Mouse (Mus musculus) cerebellum, adult 9-10 months (tissue): ENCODE results near the gene Uba2.
"Not testable (repeated sequence)": the region's sequence is repeated elsewhere in the genome, so short reads cannot be mapped to it uniquely, and the experiment has no call there.

ENCODE experiments used
- DNase-seq: peaks from one replicate; pipeline ENCODE4 v3.0.0; 2022

Uba2 gene

DNA sequence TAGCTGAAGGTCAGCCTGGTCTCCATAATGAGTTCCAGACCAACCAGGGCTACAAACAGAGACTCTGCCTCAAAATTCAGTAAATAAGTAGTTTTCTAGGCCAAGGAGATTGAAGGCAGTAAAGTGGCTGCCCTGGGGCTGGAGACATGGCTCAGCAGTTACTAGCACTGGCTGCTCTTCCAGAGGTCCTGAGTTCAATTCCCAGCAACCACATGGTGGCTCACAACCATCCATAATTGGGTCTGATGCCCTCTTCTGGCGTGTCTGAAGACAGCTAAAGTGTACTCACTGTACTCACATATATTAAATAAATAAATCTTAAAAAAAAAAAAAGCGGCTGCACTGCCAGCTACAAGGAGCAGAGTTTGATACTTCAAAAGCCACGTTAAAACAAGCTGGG, 3.4 kb downstream of the Uba2 start:
- DNase-seq = no peak

DNA sequence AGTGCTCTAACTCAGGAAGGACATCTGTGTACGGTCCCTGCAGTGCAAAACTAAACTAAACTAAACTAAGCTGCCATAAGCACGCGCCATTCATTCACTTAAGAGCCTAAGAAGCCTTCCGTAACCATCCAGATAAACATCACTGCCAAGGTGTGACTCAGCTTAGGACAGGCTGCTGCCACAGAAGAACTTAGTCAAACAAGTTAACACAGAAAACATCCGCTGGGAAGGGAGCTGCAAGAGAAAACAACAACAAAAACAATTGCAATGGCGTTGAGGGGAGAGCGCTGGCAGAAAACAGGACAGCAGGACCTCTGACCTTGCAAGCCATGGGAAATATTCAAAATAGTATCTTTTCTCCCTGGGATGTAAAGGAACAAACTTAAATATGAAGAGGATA, 4.7 kb downstream of the Uba2 start:
- DNase-seq = no peak

DNA sequence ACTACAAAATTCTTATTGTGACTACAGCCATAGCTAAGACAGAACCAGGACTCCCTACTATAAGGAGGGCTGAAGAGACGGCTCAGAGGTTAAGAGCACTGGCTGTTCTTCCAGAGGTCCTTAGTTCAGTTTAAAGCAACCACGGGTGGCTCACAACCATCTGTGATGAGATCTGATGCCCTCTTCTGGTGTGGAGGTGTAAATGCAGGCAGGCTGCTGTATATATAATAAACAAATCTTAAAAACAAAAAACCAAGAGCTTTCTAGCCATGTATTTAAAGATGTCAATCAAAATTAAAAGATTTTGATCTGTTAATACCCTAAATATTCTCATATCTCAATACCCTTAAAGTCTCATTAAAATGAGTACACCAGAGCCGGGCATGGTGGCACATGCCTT, 10.2 kb downstream of the Uba2 start:
- no peak for DNase-seq

DNA sequence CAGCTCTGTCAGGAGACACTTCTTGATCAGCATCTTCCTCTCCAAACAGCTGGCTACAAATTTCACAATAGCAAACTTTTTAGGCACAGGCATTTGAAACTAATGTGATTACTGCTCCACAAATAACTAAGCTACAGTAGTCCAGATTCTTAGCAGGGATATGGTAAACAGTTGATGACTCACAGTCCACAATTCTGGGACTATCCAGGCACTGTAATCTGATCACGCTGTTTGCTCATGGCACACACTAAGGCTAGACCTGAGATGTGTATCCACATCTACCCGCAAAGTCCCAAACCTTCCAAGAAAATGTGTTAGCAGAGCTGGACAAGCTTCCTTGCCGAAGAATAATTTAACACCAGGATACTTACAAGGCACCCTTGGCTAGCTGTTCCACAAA, 11.4 kb downstream of the Uba2 start:
- DNase-seq = no peak

DNA sequence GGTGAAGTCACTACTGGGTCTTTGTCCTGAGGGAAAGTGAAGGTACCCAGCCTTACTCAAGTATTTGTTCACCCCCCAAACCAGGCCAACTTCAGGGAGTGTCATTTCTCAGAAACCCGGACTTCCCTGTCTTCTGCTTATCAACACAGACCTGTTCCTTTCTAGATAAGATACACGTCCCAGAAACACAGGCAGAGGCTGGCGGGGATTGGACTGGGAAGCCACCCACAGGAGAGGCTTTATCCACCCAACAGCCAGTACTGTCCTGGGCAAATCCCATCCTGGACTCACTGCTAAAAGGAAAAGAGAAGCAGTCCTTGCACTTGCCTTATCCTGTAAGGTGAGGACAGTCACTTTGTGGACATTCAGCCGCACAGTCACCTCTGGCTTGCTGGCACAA, 22.2 kb downstream of the Uba2 start:
- no peak for DNase-seq

DNA sequence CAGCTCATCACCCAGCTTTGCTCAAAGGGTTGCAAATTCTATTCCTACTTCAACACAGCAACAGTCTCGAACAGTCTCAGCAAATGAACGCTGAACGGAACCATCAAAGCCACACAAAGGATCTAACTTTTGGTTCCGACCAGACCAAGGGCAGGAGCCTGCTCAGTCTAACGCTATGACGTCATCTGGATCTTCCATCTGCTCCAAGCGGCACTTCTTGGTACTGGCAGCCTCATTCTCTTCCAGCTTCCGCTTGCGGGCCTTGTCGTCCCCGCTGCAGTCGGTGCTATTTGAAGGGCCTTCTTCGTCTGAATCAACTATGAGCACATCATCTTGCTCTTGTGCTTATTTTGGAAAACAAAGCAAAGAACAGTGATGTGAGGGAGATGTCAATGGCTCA, 28.3 kb downstream of the Uba2 start:
- no peak for DNase-seq

DNA sequence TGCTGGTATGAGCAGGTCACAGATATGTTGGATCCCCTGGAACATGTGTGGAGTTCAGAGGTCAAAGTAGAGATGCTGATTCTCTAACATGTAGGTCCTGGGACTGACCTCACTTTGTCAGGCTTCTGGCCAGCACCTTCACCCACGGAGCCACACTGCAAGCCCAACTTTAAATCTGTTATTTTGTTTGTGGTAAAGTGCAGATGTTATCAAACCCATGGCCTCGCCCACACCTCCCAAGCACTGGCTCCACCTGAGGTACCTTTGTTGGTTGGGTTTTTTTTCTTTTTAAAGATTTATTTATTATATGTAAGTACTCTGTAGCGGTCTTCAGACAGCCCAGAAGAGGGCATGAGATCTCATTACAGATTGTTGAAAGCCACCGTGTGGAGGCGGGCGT, 29.9 kb downstream of the Uba2 start:
- no peak for DNase-seq

DNA sequence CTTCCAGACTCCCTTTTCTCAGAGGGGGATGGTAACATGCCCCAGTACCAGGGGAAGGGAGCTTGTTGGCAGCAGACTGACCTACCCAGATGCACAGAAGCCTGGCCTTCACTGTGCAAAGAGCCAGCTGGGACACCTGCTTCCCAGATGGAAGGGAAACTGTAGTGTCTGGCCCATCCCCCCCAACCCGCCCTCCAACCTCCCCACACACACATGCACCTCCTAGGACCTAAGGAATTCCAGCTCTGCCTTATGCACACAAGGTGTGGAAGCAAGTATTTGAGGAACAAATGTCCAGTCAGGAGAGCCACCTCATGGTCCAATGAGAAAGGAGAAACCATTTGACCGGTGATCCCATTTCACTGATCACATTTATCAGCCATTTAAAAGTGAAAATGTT, 35.1 kb downstream of the Uba2 start:
- DNase-seq = no peak

DNA sequence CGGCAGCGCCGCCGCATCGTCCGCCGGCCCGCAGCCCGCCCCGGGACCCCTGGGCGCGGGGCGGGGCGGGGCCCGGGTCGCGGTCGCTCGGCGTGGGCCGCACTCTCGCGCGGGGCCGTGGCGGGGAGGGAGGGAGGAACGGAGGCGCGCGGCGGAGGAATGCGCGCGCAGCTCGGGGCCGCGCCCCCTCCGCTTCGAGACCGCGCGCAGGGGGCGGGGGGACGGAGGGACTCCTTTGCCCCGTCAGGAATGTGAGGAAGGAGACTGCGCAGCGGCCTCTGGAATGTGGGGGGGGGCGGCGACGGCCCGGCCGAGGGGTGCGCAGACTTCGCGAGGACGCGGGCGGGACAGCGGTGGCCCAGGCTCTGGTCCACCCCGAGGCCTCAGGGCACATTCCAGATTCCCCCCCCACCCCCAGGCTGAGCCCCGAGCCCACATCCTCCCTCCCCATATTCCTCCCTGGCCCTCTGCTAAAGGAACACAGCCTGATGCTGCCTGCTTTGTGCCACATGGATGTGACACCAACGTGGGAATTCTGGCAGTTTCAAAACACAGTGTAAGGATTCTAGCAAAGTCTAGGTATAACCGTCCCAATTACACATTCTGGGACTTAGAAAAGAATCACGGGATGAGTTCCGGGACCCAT, 36.2 kb downstream of the Uba2 start, which contains the start of gene Wtip:
Wtip (minus strand) TSS at position 152 of the 646 bp plus-strand sequence.
- DNase-seq = no peak

DNA sequence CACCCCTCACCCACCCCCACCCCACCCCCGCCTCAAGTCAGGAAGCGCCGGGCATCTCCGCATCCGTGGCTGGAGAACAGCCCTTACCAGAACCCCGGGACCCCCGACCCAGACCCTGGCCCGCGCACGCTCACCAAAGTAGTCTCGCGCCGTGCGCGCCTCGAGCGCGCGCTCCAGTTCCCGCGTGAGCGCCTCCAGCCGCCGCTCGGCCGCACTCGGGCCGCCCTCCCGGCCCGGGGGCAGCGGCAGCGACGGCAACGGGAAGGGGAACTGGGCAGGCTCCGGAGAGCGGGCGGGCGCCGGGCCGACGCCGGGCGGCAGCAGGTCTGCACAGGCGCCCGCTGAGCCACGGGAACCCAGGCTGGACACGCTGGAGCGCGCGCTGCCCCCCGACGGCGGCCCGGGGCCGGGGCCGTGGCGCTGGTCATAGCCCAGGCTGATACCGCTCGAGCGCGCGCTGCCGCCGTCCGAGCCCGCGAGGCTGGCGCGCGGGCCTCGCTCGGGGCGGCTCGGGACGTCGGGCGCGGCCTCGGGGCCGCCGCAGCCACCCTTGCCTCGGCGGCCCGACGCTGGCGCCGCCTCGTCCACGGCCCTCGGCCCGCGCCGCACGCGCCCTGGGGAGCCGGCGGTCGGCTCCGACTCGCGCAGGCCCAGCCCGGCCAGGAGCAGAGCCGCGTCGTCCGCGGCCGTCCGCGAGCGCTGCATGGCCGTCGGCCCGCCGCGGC, 36.9 kb downstream of the Uba2 start:
- DNase-seq = no peak

DNA sequence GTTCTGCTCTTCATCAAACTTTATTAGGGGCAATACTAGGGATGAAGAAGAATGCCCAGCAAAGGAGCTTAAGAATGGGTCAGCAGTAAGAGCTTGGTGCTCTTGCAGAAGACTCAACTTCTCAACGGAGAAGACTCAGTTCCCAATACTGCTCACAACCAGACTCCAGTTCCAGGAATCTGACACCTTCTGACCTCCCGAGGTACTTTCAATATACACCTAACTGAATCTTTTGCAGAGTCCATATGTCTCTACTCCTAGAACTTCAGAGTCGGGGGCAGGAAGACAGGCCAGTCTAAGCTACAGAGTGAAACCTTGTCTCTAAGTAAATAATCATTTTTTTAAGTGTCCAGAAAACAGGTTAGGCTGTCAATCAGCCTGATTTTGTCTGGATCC, 37.4 kb downstream of the Uba2 start:
- DNase-seq = no peak

DNA sequence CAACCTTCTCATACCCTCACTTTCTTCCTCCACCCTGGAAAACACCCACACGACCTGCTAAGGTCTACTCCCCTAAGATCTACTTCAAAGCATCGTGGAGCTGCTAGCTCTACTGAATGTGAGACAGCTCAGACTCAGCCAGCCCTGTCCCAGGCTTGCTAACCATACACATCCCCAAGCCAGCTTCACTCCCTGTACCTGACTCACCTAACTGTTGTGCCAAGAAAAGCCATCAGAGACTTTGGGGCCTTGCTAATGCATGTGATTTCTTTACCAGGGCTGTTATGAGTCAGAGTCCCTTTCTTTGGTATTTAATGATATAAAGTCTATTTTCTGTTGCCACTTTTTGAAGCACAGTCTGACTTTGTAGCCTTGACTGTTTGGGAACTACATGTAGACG, 38.3 kb downstream of the Uba2 start:
- DNase-seq = no peak

DNA sequence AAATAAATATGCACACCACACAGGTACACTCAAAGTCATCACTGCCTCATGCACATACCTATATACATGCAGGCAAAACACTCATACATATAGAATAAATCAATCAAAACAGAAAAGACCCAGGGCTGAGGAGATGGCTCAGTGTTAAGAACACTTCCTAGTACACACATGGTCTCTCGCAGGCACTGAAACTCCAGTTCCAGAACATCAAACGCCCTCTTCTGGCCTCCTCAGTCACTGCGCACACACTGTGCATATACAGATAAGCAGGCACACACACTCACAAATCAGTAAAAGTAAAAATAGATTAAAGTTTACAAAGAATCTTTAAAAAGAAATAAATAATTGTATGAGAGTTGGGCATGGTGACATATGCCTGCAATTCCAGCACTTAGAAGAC, 43.1 kb downstream of the Uba2 start:
- no peak for DNase-seq

DNA sequence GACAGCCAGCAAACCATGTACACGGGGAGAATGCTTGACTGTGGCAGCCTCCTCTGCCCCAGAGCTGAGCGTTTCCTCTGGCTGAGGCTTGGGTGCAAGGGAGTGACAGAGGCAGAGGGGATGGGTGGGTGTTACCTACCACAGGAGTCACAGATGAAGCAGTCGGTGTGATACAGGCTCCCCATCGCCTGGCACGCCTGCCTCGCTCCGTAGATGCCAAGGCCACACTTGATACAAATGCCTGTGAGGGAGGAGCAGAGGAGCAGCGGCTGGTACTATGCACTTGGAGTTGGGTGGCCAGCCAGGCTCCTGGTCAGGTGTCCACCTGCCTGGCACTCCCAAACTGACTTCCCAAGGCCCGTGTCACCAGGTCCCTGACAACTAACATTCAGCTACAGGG, 44.1 kb downstream of the Uba2 start:
- no peak for DNase-seq

DNA sequence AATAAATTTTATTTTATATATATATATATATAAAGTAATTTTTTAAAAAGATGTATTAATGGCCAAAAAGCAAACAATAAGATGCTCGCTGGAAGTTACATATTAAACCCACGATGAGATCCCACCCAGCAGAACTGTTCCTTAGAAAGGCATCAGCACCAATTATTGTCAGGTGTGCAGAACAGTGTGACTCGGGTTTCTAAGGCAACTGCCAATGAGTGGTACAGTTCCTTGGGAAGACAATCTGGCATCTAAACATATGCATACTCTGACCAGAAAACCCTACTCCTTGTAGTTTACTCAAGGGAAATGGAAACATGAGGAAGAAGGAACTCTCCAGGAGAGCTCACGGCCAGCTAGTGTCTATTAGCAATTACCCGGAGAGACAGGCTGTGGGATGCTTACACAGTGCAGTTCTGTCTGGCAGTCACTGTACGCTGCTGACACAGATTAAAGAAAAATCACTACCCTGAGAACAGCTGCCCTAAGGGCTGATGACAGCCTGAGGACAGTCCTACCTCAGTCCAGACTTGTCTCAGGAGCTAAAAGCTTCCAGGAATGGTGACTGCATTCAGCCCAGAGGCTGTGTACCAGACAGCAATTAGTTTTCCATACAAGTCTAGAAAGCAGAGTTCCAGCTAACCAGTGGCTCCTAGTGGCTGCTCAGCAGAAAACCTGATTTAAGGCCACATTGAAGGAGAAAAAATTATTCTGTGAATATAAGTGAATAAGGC, 46.2 kb downstream of the Uba2 start:
- DNase-seq = no peak

DNA sequence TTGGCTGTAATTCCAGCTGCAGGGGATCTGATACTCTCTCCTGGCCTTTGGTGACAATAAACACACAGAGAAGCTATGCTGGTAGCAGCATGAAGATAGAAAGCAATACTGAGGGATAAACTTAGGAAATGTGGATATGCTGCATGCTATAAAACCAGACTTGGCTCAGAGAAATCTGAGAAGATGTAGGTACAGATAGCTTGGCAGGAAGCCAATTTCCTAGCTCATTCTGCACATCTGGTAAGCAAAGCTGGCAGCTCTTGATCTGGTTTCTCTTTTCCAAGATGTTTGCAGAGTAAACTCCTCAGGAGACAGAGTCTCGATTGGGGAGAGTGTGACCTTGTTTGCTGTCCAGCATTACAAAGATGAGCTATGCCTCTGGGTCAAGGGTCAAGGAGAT, 48.8 kb downstream of the Uba2 start:
- not testable (repeated sequence) for DNase-seq

DNA sequence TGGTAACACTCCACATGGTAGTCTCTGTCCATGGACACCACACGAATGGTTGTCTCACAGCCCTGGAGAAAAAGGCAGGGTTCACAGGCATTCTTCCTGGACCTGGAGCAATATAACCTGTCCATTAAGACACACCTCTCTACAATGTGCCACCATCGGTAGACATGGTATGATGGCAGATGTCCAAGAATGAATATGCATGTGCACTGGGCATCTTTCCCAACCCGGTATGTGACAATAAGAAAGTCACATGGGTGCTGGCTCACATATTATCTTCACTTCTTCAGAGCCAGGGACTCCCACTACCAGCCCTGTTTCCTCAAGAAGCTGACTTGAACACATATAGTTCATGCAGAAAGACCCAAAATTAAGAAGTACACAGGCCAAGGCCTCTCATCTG, 52.8 kb downstream of the Uba2 start:
- no peak for DNase-seq

DNA sequence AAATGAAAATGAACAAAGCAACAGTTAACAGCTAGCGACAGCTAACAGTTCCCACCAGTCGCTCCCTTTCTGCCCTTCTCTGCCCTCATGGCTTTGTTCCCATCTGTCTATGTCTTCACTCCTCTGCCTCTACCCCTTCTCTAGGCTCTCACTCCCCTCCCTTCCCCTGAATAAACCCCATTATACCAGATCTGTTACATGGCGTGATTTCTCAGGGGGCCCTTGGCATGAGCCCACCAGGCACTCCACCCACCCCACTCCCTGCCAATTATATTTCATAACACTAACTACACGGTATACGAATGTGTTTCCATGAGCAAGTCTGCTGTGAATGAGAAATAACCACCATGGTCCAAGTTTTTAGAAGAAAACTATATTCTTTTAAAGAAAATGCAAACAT, 60.2 kb downstream of the Uba2 start:
- DNase-seq = no peak

DNA sequence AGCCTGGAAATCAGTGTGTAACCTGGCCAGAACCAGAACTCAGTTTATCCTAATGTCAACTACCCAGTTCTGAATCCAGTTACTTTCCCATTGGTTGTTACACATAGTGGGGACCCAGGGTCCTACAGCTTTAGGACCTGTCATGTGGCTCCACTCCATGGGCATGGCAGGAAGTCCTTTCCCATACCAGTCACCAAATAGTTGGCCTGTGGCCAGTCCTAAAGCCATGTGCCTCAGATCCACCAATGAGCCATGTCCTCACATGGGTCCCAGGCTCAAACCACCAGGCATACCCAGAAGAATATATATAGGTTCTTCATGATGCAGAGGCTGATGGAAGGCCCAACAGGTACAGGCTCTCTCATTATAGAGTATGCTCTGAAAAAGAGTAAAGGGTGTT, 68.1 kb downstream of the Uba2 start:
- DNase-seq = no peak

DNA sequence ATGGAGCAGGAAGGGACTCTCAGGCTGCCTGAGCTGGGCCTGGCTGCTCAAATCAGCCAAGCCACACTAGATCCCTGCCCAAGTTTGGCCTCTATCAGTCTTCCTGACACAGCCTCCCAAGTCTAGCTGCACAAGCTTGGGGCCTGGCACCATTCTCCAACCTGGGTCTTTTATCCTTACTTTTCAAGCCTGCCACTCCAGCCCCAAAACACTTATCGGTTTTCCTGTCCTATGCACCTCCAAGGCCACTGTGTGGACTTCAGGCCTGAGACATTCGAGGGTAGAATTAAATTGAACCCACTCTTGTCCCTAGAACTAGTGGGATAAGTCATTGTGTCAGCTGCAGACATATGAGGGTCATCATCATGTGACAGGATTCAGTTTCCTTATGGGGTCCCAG, 69.4 kb downstream of the Uba2 start:
- no peak for DNase-seq

DNA sequence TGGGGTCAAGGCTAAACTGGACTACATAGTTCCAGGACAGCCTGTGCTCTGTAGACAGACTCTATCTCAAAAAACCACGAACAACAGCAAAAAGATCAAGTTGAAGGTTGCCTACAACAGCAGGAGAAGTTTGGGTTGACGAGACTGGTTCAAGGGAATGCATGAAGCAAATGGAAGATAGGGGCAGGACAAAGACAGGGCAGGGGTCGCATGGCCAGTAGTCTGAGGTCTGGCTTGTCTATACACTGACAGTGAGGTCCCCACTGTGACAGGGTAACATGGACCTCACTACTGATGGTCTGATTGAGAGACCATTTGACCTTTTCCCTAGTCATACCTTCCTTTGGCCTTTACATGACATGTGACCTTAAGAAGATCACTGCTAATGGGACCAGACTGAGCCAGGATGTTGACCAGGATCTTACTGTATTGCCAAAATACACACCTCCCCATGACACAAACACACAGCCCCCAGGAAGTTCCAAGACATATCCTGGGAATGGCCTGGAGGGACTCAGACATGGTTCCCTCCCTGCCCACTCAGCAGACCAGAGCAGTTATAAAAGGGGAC, 74.4 kb downstream of the Uba2 start, which contains the start of gene Scgb1b30:
Scgb1b30 (plus strand) TSS at position 521 of the 571 bp plus-strand sequence.
- DNase-seq = no peak
